Mouse (Mus musculus) thymus, adult 2 months (tissue): Measurements from ENCODE around the gene Gm4922. TPM values are rescaled to one million over a fixed set of nuclear protein-coding genes. Genes with fewer than 3 reads are reported as not detected.
A peak's percentile ranks its signal among the peaks of the same experiment; 100 is the strongest.

Experiments used
- DNase-seq: peaks from one replicate; pipeline ENCODE4 v3.0.0; 2021
- H3K27ac ChIP-seq: fragments of 200-500 bp; 2 replicates; pipeline ENCODE4 v1.5.1; 2012; ENCODE audit warnings: low read length, control low read depth; ENCODE audit not compliant: control insufficient read depth, insufficient read depth
- H3K27me3 ChIP-seq: fragments of 200-500 bp; 2 replicates; pipeline ENCODE4 v1.6.1; 2012; ENCODE audit warnings: mild to moderate bottlenecking, low read length, moderate library complexity, mixed read lengths; ENCODE audit not compliant: control insufficient read depth, insufficient read depth
- H3K36me3 ChIP-seq: fragments of 200-500 bp; 2 replicates; pipeline ENCODE4 v1.6.1; 2012; ENCODE audit warnings: mild to moderate bottlenecking, low read length, moderate library complexity; ENCODE audit not compliant: control insufficient read depth, insufficient read depth
- H3K4me1 ChIP-seq: fragments of 200-500 bp; replicated peaks from 2 replicates; pipeline ENCODE4 v1.6.1; 2012; ENCODE audit warnings: low read length; ENCODE audit not compliant: control insufficient read depth, insufficient read depth
- H3K4me3 ChIP-seq: fragments of 200-500 bp; 2 replicates; pipeline ENCODE4 v1.5.1; 2012; ENCODE audit warnings: mild to moderate bottlenecking, low read length, control low read depth, moderate library complexity; ENCODE audit not compliant: control insufficient read depth, insufficient read depth
- CTCF ChIP-seq: fragments of 200-500 bp; IDR thresholded peaks from 2 replicates; pipeline ENCODE4 v1.5.1; 2012; ENCODE audit warnings: mild to moderate bottlenecking, control low read depth, low read length, moderate library complexity, borderline replicate concordance; ENCODE audit not compliant: control insufficient read depth, poor library complexity, insufficient read depth; ENCODE audit errors: extremely low read depth
- POLR2A ChIP-seq: fragments of 200-500 bp; IDR thresholded peaks from 2 replicates; pipeline ENCODE4 v1.6.1; 2012; ENCODE audit warnings: mild to moderate bottlenecking, low read length, control low read depth, moderate library complexity; ENCODE audit not compliant: control insufficient read depth, poor library complexity, insufficient read depth; ENCODE audit errors: extremely low read depth
- WGBS: fragments of 180-500 bp; shearing (Covaris S2); methylation state at CpG from one replicate; pipeline ENCODE4 v1.1.7; 2018; 5-methylcytosine and 5-hydroxymethylcytosine counted together
- polyA plus RNA-seq: library from polyadenylated mRNA; depleted of rRNA; stranded (reverse); fragments of >200 nt; gene quantifications from 2 replicates; pipeline ENCODE4 v1.2.3, GENCODE M21; 2012; rRNA removed

Gene Gm4922
- polyA plus RNA-seq, 1 experiment: not detected

DNA sequence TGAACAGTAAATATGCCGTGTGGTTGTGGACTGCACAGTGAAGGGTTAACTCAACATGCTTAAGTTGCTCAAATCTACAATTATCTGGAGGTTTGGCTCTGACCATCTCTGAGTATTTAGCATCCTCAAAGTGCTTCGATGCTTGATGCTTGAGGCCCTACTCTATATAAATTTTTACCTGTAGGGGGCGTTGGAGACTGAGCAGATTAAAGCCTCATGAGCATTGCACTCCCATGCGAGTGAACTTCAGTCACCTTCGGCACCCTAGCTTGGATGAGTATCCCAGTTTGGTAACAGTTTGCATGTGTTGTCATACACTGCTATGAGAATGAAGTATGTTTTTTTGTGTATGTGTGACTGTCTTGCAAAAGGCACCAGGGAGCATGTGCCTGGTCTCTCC is 16.7 kb downstream of the Gm4922 start:
- TF ChIP-seq CTCF (no peak), POLR2A (no peak)
- H3K4me3 ChIP-seq: no peak overlapping the region
- 65% methylated on average over 5 of the region's 5 CpGs for WGBS
- H3K36me3 ChIP-seq: no peaks in the 10 kb centered on the region
- H3K4me1 ChIP-seq: no peaks in the 10 kb centered on the region
- H3K27ac ChIP-seq: no peak overlapping the region
- no peaks in the 10 kb centered on the region for H3K27me3 ChIP-seq
- no peak for DNase-seq

DNA sequence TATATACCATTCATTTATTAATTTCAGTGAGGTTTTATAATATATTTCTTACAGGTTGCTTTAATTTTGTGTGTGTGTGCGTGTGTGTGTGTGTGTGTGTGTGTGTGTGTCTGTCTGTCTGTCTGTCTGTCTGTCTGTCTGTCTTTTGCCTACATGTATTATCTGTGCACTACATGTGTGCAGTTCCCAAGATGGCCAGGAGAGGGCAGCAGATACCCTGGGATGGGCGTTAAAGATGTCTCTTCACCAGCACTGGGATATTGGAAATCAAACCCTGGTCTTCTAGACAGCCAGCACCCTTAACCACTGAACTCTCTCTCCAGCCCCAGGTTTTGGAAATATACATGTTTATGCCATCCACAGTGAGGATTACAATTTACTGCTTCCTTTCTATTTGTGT is 26.4 kb downstream of the Gm4922 start:
- Histone ChIP-seq H3K4me3 (no peak overlapping the region), H3K36me3 (no peaks in the 10 kb centered on the region), H3K27me3 (no peaks in the 10 kb centered on the region), H3K27ac (no peak overlapping the region), H3K4me1 (no peaks in the 10 kb centered on the region)
- DNase-seq: peak; percentile 73
- 62% methylated on average over 2 of the region's 2 CpGs for WGBS
- TF ChIP-seq POLR2A: no peak
- no peak for TF ChIP-seq CTCF

DNA sequence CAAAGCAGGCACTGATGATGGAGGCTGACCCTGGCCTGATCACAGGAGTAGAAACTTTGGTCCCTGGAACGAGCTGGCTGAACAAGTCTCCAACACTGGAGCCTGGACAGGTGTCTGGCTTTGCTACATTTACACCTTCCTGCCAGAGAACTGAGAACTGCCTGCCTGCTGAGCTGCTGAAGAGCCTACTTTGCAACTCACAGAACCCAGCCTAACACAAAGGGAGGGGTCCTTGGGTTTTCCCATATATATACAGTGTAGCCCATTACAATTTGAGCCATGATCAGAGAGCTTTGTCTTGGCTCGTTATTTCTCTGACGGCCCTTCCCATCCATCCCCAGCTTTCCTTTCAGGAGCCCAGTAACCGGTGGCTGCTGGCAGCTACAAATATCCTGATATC is 36.5 kb downstream of the Gm4922 start:
- 87% methylated on average over 4 of the region's 4 CpGs for WGBS
- no peak for DNase-seq
- no peak overlapping the region for H3K27ac ChIP-seq
- no peaks in the 10 kb centered on the region for H3K36me3 ChIP-seq
- no peak overlapping the region for H3K4me3 ChIP-seq
- no peak for TF ChIP-seq CTCF
- no peak for TF ChIP-seq POLR2A
- no peaks in the 10 kb centered on the region for H3K27me3 ChIP-seq
- H3K4me1 ChIP-seq: no peaks in the 10 kb centered on the region

DNA sequence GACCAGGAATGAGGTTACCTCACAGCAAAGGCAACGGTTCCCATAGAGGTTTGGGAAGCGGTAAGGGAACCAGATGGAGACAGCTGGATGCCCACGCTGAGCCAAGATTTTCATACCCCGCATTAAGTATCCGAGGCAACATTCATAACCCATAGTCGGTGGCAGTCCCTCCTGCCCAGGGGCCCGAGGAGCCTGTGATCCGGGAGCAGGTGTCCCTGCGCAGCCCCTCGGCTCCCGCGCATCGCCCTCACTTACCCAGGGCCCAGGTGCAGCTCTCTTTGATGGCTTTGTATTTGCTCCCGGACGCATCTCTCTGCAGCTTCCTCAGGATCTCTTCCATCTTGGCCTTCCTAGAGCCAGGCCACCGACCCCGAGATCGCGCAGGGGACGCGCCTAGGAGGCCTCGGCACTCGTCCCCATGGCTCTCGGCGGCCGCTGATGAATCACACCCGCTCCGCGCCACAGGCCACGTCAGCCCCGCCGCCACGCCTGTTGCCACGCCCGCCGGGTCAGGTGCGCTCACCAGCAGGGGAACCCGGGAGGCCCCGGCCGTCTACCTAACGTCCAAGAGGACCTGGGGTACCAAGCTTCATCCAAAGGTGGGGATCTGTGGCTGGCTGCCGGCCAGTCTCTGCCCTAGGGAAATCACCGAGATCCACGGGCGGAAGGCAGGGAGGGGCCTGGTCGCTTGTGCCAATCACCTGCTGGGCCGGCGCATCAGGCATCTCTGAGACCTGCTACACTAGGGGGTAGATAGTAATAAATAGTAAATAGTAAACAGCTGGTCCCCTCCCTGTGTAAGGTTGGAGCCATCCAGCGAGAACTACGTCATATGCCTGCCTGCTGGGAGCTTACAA is 43.1 kb downstream of the Gm4922 start, which contains the start of gene Arfgef3:
TSS of gene Arfgef3 (minus strand) at position 664 of the 857 bp plus-strand sequence.
- WGBS: 5% methylated on average over 50 of the region's 50 CpGs

DNA sequence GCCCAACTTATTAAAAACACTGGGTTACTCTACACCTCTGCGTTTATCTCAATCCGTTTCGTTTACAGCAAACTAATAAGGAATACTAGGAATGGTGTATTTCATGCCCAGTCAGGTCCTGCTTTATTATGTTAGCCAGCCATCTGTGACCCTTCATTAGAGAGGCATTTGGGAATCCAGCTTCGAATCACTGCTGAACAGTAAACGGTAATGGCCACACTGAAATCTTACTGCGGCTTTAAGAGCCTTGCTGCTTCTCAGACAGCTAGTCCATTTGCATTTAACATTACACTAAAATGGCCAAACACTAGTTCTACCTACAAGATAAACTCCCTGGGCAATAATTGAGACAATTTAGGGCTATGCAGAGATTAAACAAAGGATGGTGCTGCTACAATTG is 44.5 kb downstream of the Gm4922 start:
- Histone ChIP-seq H3K27ac (no peak overlapping the region), H3K36me3 (no peaks in the 10 kb centered on the region), H3K4me3 (no peak overlapping the region), H3K4me1 (peaks cover 9% of the 10 kb centered on the region), H3K27me3 (no peaks in the 10 kb centered on the region)
- WGBS: 92% methylated on average over 6 of the region's 6 CpGs
- TF ChIP-seq POLR2A (no peak), CTCF (no peak)
- DNase-seq: no peak

More for the DNA sequence above, 43.1 kb downstream of the Gm4922 start, which contains the start of gene Arfgef3:
- TF ChIP-seq CTCF (0 out of 2 replicates have a peak, but pooled peaks have one; percentile 18), POLR2A (no peak)
- DNase-seq: peak; percentile 55
- H3K27me3 ChIP-seq: no peaks in the 10 kb centered on the region
- H3K4me3 ChIP-seq: peak within 1 kb of the TSS; percentile 41
- no peaks in the 10 kb centered on the region for H3K36me3 ChIP-seq
- peaks cover 9% of the 10 kb centered on the region for H3K4me1 ChIP-seq
- H3K27ac ChIP-seq: no peak within 1 kb of the TSS

DNA sequence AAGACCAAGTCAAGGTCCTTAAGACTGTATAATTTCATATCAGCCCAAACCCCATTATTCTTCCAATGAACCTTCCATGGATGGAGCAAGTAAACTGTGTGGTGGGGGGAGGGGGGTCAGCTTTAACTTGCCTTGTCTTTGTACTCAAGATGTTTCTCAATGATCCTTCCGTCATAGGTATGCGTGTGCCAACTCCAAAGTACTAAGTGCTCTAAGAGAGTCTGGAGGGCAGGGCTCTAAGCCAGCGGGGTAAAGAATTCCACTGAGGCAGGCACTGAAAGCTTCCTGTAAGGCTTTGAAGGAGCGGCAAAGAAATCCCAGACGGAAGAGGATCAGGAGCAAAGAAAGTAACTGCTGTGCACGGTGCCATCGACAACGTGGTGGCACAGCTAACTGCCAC is 45.6 kb downstream of the Gm4922 start:
- 97% methylated on average over 8 of the region's 8 CpGs for WGBS
- no peak for DNase-seq
- TF ChIP-seq POLR2A (no peak), CTCF (no peak)

More for the DNA sequence above, 45.6 kb downstream of the Gm4922 start:
- H3K4me3 ChIP-seq: no peak overlapping the region
- peaks cover 9% of the 10 kb centered on the region for H3K4me1 ChIP-seq
- no peaks in the 10 kb centered on the region for H3K36me3 ChIP-seq
- no peak overlapping the region for H3K27ac ChIP-seq
- H3K27me3 ChIP-seq: no peaks in the 10 kb centered on the region

Other genes starting within 250 kb of the Gm4922 start
- 0.46 and 0.66 TPM in 2 replicates for gene Hebp2, start 240.7 kb downstream of the Gm4922 start, polyA plus RNA-seq
- gene Arfgef3, start 42.8 kb downstream of the Gm4922 start, polyA plus RNA-seq: 0.92 and 1.4 TPM in 2 replicates
- gene Perp, start 58.2 kb upstream of the Gm4922 start, polyA plus RNA-seq: 79.5 and 92.7 TPM in 2 replicates
- gene Tnfaip3, start 228.9 kb upstream of the Gm4922 start, polyA plus RNA-seq: 41.0 and 41.8 TPM in 2 replicates